In the genomic region with DNA sequence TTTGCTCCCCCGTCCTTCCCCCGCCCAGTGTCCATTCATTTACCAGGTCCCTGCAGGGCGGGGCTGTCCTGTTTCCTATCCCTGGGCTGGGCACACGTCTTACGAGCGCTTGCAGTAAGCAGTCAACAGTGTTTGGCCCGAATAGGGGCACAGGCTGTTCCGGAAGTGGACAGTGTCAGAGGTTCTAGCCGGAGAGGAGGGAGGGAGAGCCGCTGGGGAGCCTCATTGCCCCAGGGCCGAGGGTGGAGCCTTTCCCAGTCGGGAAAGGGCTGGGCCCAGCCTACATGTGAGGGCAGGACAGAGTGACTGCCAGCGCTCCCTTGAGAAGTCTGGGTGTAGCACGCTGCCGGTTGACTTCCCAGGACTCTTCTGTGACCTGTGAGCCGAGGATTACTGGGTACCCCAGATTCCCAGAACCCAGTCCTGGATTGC, we compare ENCODE assay signal across 8 mouse cellular contexts. TPM values are rescaled to one million over a fixed set of nuclear protein-coding genes. Genes with fewer than 3 reads are reported as not detected.
DNase-seq lines count a peak whose midpoint lies in the region; ATAC-seq and TF ChIP-seq lines count a peak whose summit lies in the region.

Gene Map3k6, plus strand, starts transcription at position 329 of the 432 bp plus-strand sequence.

- TF ChIP-seq CTCF in lung, postnatal 0 days (IDR thresholded peaks at IDR 0.05), result peak; percentile 26; the same call in 1 of the 2 replicates

- peak within 1 kb of the TSS; percentile 77 for H3K4me3 ChIP-seq in embryonic facial prominence, embryonic 10.5 days
- H3K4me3 ChIP-seq in lung, postnatal 0 days (ENCODE audit: low read depth, low read length), result peak within 1 kb of the TSS; percentile 77

- H3K4me1 ChIP-seq in embryonic facial prominence, embryonic 10.5 days, result peaks cover 35% of the 10 kb centered on the region
- H3K4me1 ChIP-seq in lung, postnatal 0 days (ENCODE audit: insufficient read depth, low read depth, low read length), result peaks cover 5% of the 10 kb centered on the region; the same call in 1 of the 2 replicates

- peak within 1 kb of the TSS; percentile 97 for H3K9ac ChIP-seq in lung, postnatal 0 days (replicated peaks; ENCODE audit: low read depth)

- peak; percentile 32 to 40 for DNase-seq in spleen, adult 18-20 months
- no peak for DNase-seq in spleen, adult 12 weeks (ENCODE audit: low spot score)
- DNase-seq in embryonic facial prominence, embryonic 10.5 days (ENCODE audit: low spot score), result peak; percentile 60
- DNase-seq in heart, adult 8-10 months (ENCODE audit: low spot score), result peak; percentile 96
- peak; percentile 88 for DNase-seq in kidney, adult 9 months
- peak; percentile 98 for DNase-seq in lung, postnatal 0 days (ENCODE audit: low spot score)
- peak; percentile 45 for DNase-seq in retina, embryonic 14.5 days (ENCODE audit: low spot score)
- DNase-seq in left cerebral cortex, adult 9 months (ENCODE audit: low spot score in 2 of 2), result no peak

- H3K27ac ChIP-seq in embryonic facial prominence, embryonic 10.5 days (replicated peaks), result peak within 1 kb of the TSS; percentile 84
- peak within 1 kb of the TSS; percentile 99 for H3K27ac ChIP-seq in lung, postnatal 0 days (ENCODE audit: low read length)

- no peaks in the 10 kb centered on the region for H3K9me3 ChIP-seq in embryonic facial prominence, embryonic 10.5 days
- no peaks in the 10 kb centered on the region for H3K9me3 ChIP-seq in lung, postnatal 0 days (ENCODE audit: low read length)

- no peaks in the 10 kb centered on the region for H3K36me3 ChIP-seq in embryonic facial prominence, embryonic 10.5 days (replicated peaks)
- H3K36me3 ChIP-seq in lung, postnatal 0 days (ENCODE audit: insufficient read depth, low read length), result no peaks in the 10 kb centered on the region

- peak within 1 kb of the TSS; percentile 96 for H3K4me2 ChIP-seq in lung, postnatal 0 days (replicated peaks; ENCODE audit: low read depth, low read length)

- 3% methylated on average over 16 of the region's 16 CpGs for WGBS in embryonic facial prominence, embryonic 10.5 days
- WGBS in lung, postnatal 0 days, result 2% methylated on average over 16 of the region's 16 CpGs

- TF ChIP-seq EP300 in lung, postnatal 0 days (IDR thresholded peaks at IDR 0.05), result peak; percentile 100

- peak; percentile 87 for ATAC-seq in lung, postnatal 0 days

- H3K27me3 ChIP-seq in embryonic facial prominence, embryonic 10.5 days (replicated peaks; ENCODE audit: low read depth, poor library complexity, severe bottlenecking), result peaks cover 81% of the 10 kb centered on the region
- H3K27me3 ChIP-seq in lung, postnatal 0 days (replicated peaks; ENCODE audit: insufficient read depth, low read length), result no peaks in the 10 kb centered on the region

RNA-seq across cellular contexts. Expression of gene Map3k6, which starts in this region (rescaled TPM):
- polyA plus RNA-seq in embryonic facial prominence, embryonic 10.5 days (2016; fragmentation: Nextera tagmentation; extraction: Ambion mirVana), result 1.7 and 1.8 TPM in 2 replicates
- 10 to 100 TPM; 14.8 to 21.8 (median 16.3) TPM for total RNA-seq in heart, adult 8-10 months (2022)
- 7.8 and 18.7 TPM in 2 replicates for polyA plus RNA-seq in lung, postnatal 0 days (2015; fragmentation: Nextera tagmentation; extraction: Ambion mirVana)

Comparison
In these comparisons a context has a peak if more than half of its experiments do, and no peak if none do; other contexts are left out.
1. DNase-seq: peak in spleen, adult 18-20 months (2 of 2), embryonic facial prominence, embryonic 10.5 days (single experiment), heart, adult 8-10 months (single experiment), kidney, adult 9 months (single experiment), lung, postnatal 0 days (single experiment) and retina, embryonic 14.5 days (single experiment); none in spleen, adult 12 weeks (single experiment) and left cerebral cortex, adult 9 months (0 of 2).